In the genomic region with DNA sequence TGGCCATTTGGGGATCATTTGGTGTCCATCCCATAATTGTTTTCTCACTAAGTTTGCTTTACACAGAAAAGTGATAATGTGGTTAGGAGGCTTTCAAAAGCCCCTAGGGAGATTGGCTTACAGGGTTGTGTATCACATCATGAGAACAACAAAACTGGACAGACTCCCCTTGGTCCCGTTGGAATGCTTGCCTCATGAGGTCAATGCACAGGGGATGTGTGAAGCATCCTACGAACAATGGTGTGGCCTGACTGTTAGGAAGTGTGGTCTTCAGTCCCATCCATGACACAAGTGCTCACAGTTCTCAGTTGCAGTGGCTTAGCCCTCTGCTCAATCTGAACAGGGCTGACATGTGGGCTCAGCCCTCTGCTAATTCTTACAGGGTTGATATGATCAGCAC, we compare ENCODE assay signal across 16 mouse cellular contexts. TPM values are rescaled to one million over a fixed set of nuclear protein-coding genes. Genes with fewer than 3 reads are reported as not detected.
"Had no signal": no experiment of that assay in that cellular context is flagged by ENCODE, and none has a peak within 500 bp of the region (broad histone marks: within the 10 kb centered on the region; RNA-seq: fewer than 3 reads in every experiment).

No protein-coding gene starts in this region.

- ATAC-seq: liver, postnatal 0 days; midbrain, embryonic 15.5 days had no signal

- H3K9ac ChIP-seq: liver, embryonic 15.5 days; liver, postnatal 0 days; lung, embryonic 15.5 days; midbrain, embryonic 12.5 days; midbrain, embryonic 15.5 days; neural tube, embryonic 12.5 days; stomach, embryonic 15.5 days had no signal

- H3K4me1 ChIP-seq: liver, embryonic 15.5 days; midbrain, embryonic 12.5 days; midbrain, embryonic 15.5 days; neural tube, embryonic 12.5 days; stomach, embryonic 15.5 days had no signal

- DNase-seq: liver, postnatal 0 days; lung, adult 2 months; lung, postnatal 14 days; right cerebral cortex, postnatal 14 days; thymus, adult 2 months; thymus, postnatal 25 days; thymus, postnatal 4 days had no signal

- H3K27ac ChIP-seq: liver, embryonic 15.5 days; lung, embryonic 15.5 days; macrophage; midbrain, embryonic 12.5 days; midbrain, embryonic 15.5 days; neural tube, embryonic 12.5 days; stomach, embryonic 15.5 days; stomach, postnatal 0 days had no signal

- H3K27me3 ChIP-seq: liver, embryonic 15.5 days; lung, embryonic 15.5 days; midbrain, embryonic 12.5 days; midbrain, embryonic 15.5 days; neural tube, embryonic 12.5 days; stomach, embryonic 15.5 days had no signal

- H3K4me3 ChIP-seq: liver, embryonic 15.5 days; lung, embryonic 15.5 days; megakaryocyte, embryonic 14.5 days; midbrain, embryonic 12.5 days; midbrain, embryonic 15.5 days; neural tube, embryonic 12.5 days; stomach, embryonic 15.5 days had no signal

- H3K9me3 ChIP-seq: liver, embryonic 15.5 days; lung, embryonic 15.5 days; megakaryocyte, embryonic 14.5 days; midbrain, embryonic 12.5 days; midbrain, embryonic 15.5 days; neural tube, embryonic 12.5 days; stomach, embryonic 15.5 days had no signal

- H3K4me2 ChIP-seq: liver, embryonic 15.5 days; lung, embryonic 15.5 days; midbrain, embryonic 12.5 days; midbrain, embryonic 15.5 days; neural tube, embryonic 12.5 days; stomach, embryonic 15.5 days had no signal

- H3K36me3 ChIP-seq: liver, embryonic 15.5 days; lung, embryonic 15.5 days; midbrain, embryonic 12.5 days; midbrain, embryonic 15.5 days; neural tube, embryonic 12.5 days; stomach, embryonic 15.5 days had no signal

RNA-seq across cellular contexts. Expression of a gene that starts 12.3 kb away (rescaled TPM):
- polyA plus RNA-seq: macrophage had no signal
